Mouse (Mus musculus) urinary bladder, postnatal 14 days (tissue): Measurements from ENCODE around the gene Vmn1r89.

Experiments
- DNase-seq: peaks from one replicate; pipeline ENCODE4 v3.0.0; 2021; ENCODE audit warnings: low spot score

Gene Vmn1r89

DNA sequence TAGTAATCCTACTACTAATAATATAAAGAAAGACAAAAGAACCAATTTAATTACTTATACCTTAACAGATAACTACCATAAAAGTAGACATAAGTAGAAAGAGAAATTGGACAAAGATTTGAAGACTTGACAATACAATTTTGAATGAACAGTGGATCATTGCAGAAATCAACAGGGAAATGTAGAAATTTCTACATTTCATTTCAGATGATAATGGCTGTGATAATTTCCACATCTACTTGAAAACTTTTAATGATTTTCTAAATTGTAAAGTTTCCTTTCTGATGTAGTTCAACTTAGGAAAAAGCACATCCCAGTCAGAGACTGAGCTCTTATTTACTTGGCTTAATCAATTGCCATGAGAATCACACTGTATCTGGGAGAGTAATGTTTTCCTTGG, at the start of gene Vmn1r89:
Gene Vmn1r89, plus strand, starts transcription at position 301 of the 400 bp plus-strand sequence.
- no peak for DNase-seq

DNA sequence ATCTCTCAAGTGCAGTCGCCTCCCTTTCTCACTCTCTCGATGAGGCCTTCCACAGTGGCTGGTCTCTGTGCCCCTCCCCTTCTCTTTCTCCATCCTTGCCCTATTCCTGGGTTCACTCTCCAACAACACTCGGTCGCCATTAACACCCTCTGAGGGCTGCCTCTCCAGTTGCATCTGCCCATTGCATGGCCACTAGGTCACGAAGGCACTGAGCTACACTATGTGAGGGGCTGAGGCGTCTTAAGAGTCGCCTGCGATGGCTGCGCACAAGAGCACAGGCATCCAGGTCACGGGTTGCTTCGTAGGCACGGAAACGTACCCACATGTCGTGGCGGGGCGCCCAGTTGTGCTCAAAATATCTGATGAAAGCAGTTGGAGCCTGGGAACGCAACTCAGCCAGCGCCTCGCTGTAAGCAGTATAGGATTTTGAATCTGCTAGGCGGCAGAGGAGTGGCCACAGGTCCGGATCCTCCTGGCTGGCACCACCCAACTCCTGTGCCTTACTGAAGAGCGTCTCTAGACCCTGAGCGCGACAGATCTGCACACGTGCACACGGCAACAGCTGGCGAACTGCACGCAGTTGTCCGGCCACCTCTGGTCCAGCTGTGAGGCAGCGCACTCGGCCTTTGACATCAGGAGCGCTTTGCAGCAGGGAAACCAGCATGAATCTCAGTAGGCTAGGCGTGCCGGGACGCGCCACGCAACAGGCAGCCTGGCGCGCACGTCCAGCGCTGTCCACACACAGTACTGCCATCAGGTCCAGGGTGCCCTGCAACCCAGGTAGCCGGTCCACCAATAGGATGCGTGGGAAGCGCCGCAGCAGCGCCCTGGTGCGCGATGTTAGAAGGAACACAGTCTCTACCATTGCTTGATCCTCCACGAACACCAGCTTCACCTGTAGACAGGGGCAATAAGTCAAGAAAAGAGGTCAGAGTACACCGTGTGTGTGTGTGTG, 48.2 kb downstream of the Vmn1r89 start:
- DNase-seq = no peak

DNA sequence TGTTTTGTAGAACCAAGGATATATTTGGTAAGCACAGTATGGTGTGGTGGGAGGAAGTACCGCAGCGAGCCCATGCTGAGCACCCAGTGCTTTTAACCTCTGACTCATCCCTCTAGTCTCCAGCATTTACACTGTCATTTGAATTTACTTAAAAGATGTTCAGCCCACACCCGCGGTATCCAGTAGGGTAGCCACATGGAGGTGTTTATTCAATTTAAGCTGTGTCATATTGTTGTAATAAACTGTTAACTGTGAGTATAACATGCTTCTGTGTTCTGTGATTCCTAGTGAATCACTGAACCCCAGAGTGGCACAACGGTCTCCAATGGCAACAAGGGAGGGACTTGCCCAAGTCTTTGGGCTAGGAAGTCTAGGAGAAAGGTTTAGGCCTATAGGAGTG, 51.0 kb downstream of the Vmn1r89 start:
- no peak for DNase-seq

DNA sequence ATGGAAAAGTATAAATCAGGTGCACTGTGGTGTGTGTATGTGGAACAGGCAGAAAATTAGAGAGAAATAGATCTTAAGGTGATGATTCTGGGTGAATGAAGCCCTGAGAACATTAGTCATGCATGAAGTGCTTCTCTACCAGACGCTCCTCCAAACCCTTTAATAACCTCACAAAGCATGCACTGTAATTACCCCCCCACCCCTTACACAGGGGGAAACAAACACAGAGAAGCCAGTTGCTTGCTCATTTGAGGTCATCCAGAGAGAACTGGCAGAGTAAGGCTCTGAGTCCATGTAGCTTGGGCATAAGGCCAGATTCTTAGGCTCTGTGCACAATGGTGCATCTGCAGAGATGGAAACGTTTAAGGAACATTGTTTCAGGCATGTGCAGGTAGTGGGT, 51.6 kb downstream of the Vmn1r89 start:
- no peak for DNase-seq

DNA sequence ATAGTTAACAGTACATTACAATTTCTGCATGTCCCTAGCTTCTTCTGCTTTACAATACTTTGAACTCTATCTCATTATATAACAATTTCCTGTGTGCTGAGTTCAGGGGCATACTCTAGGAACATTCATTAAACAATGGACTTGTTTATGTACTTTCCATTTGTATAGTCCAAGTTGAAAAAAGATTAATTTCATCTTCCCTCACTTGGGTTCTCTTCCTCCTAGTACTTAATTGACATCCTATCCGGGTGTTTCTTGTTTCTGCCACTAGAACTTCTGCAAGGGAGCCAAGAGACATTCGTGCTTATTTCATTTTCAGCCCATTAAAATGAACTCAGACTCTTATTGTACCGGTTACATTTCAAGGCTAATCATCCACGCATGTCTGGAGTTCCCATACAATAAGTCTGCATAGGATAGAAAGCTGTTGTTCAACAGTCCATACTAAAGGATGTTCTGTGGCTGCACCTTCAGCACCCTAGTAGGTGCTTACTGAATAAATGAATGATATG, 56.0 kb downstream of the Vmn1r89 start:
- DNase-seq = no peak

DNA sequence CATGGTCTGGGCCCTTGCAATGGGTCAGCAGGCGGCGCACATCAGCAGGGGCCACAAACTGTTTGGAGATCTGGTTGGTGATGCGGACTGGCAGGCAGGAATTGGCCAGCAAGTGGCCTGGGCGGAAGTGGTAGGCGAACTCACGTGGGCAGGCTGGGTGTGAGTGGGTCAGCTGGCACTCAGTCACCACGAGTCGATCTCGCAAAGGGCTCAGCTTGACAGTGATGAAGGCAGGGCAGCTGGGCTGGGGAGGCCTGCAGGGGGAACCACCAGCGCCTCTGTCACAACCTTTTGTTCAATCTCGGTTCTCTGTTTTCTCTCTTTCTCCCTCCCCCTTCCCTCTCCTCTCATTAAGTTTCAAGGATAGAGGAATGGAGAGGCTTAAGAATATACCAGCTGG, 56.6 kb downstream of the Vmn1r89 start:
- DNase-seq = no peak
